Mouse (Mus musculus): ENCODE data around the gene Cfap97d1. TPM values are rescaled to one million over a fixed set of nuclear protein-coding genes. Genes with fewer than 3 reads are reported as not detected.

Cfap97d1 gene
- polyA plus RNA-seq, 1 experiment from 2014 or later = not detected

Other genes starting within 250 kb of the Cfap97d1 start
- 8.2 and 8.4 TPM in 2 replicates for gene Etv4, start 198.9 kb upstream of the Cfap97d1 start, polyA plus RNA-seq (2016; fragmentation: Nextera tagmentation; extraction: Ambion mirVana)
- 1.4 and 1.9 TPM in 2 replicates for gene Meox1, start 89.9 kb upstream of the Cfap97d1 start, polyA plus RNA-seq (2016; fragmentation: Nextera tagmentation; extraction: Ambion mirVana)
- 0.46 and 0.79 TPM in 2 replicates for gene Sost, start 17.3 kb upstream of the Cfap97d1 start, polyA plus RNA-seq (2016; fragmentation: Nextera tagmentation; extraction: Ambion mirVana)
- 11.4 and 12.9 TPM in 2 replicates for gene Dusp3, start 2.7 kb downstream of the Cfap97d1 start, polyA plus RNA-seq (2016; fragmentation: Nextera tagmentation; extraction: Ambion mirVana)
- 35.6 and 36.2 TPM in 2 replicates for gene Mpp3, start 44.2 kb downstream of the Cfap97d1 start, polyA plus RNA-seq (2016; fragmentation: Nextera tagmentation; extraction: Ambion mirVana)
- 0.12 and 0.43 TPM in 2 replicates for gene Cd300lg, start 57.2 kb downstream of the Cfap97d1 start, polyA plus RNA-seq (2016; fragmentation: Nextera tagmentation; extraction: Ambion mirVana)
- gene Mpp2, start 104.2 kb downstream of the Cfap97d1 start, polyA plus RNA-seq (2016; fragmentation: Nextera tagmentation; extraction: Ambion mirVana) = 22.0 and 24.1 TPM in 2 replicates
- gene Ppy, start 117.0 kb downstream of the Cfap97d1 start, polyA plus RNA-seq (2016; fragmentation: Nextera tagmentation; extraction: Ambion mirVana) = not detected in 2 replicates
- 3.3 and 5.5 TPM in 2 replicates for gene Pyy, start 123.6 kb downstream of the Cfap97d1 start, polyA plus RNA-seq (2016; fragmentation: Nextera tagmentation; extraction: Ambion mirVana)
- gene Nags, start 161.2 kb downstream of the Cfap97d1 start, polyA plus RNA-seq (2016; fragmentation: Nextera tagmentation; extraction: Ambion mirVana) = 0.14 TPM in 1 of 2 replicates, not detected in the other
- gene Tmem101, start 172.1 kb downstream of the Cfap97d1 start, polyA plus RNA-seq (2016; fragmentation: Nextera tagmentation; extraction: Ambion mirVana) = 37.9 and 40.4 TPM in 2 replicates
- 114 TPM in 2 replicates for gene Lsm12, start 201.0 kb downstream of the Cfap97d1 start, polyA plus RNA-seq (2016; fragmentation: Nextera tagmentation; extraction: Ambion mirVana)
- 26.8 and 27.0 TPM in 2 replicates for gene G6pc3, start 205.3 kb downstream of the Cfap97d1 start, polyA plus RNA-seq (2016; fragmentation: Nextera tagmentation; extraction: Ambion mirVana)
- 97.2 and 103 TPM in 2 replicates for gene Hdac5, start 245.9 kb downstream of the Cfap97d1 start, polyA plus RNA-seq (2016; fragmentation: Nextera tagmentation; extraction: Ambion mirVana)

All from hindbrain, embryonic 12.5 days (tissue).